Mouse (Mus musculus) midbrain, embryonic 16.5 days (tissue): ENCODE results near the gene Hk3. TPM values are rescaled to one million over a fixed set of nuclear protein-coding genes. Genes with fewer than 3 reads are reported as not detected.

ENCODE experiments used
- ATAC-seq: fragments of 200-750 bp; cut with Nextera tagmentation; 2 replicates; pipeline ENCODE4 v1.8.0; 2017; ENCODE audit warnings: moderate TSS enrichment
- H3K27ac ChIP-seq: fragments of 300-500 bp; sonication (generic); 2 replicates; pipeline ENCODE4 v1.5.1; 2014; ENCODE audit warnings: mild to moderate bottlenecking, low read length, mixed read lengths
- H3K27me3 ChIP-seq: fragments of 300-500 bp; sonication (generic); 2 replicates; pipeline ENCODE4 v1.6.1; 2014; ENCODE audit warnings: low read depth, low read length, mixed read lengths; ENCODE audit not compliant: control insufficient read depth, insufficient read depth
- H3K36me3 ChIP-seq: fragments of 300-500 bp; sonication (generic); 2 replicates; pipeline ENCODE4 v1.6.1; 2014; ENCODE audit warnings: mild to moderate bottlenecking, low read length, moderate library complexity, mixed read lengths; ENCODE audit not compliant: control insufficient read depth, insufficient read depth
- H3K4me1 ChIP-seq: fragments of 300-500 bp; sonication (generic); 2 replicates; pipeline ENCODE4 v1.6.1; 2014; ENCODE audit warnings: mild to moderate bottlenecking, low read length, mixed read lengths; ENCODE audit not compliant: control insufficient read depth, insufficient read depth
- H3K4me2 ChIP-seq: fragments of 300-500 bp; sonication (generic); 2 replicates; pipeline ENCODE4 v1.6.1; 2014; ENCODE audit warnings: mild to moderate bottlenecking, low read length, mixed read lengths
- H3K4me3 ChIP-seq: fragments of 300-500 bp; sonication (generic); 2 replicates; pipeline ENCODE4 v1.5.1; 2014; ENCODE audit warnings: low read depth, mild to moderate bottlenecking, low read length, moderate library complexity, mixed read lengths
- H3K9ac ChIP-seq: fragments of 300-500 bp; sonication (generic); 2 replicates; pipeline ENCODE4 v1.6.1; 2014; ENCODE audit warnings: low read depth, low read length, mixed read lengths
- H3K9me3 ChIP-seq: fragments of 300-500 bp; sonication (generic); replicated peaks from 2 replicates; pipeline ENCODE4 v1.6.1; 2014; ENCODE audit warnings: mild to moderate bottlenecking, low read length, mixed read lengths; ENCODE audit not compliant: control insufficient read depth, poor library complexity, severe bottlenecking
- WGBS: fragments of 180-500 bp; shearing (Covaris S2); extraction: QIAGEN DNeasy Blood & Tissue Kit; methylation state at CpG from one replicate; pipeline ENCODE4 v1.1.7; 2014; 5-methylcytosine and 5-hydroxymethylcytosine counted together
- polyA plus RNA-seq: library from polyadenylated mRNA; unstranded; fragments of >200 nt; fragmentation: Nextera tagmentation; extraction: Ambion mirVana; gene quantifications from 2 replicates; pipeline ENCODE4 v1.2.1, GENCODE M21; 2015

Gene Hk3
- 0.57 and 0.77 TPM in 2 replicates for polyA plus RNA-seq

- no peak within 1 kb of the TSS for H3K27ac ChIP-seq
- H3K4me3 ChIP-seq: no peak within 1 kb of the TSS
- peaks cover 3% of the 10 kb centered on the region for H3K36me3 ChIP-seq
- no peak for ATAC-seq
- H3K27me3 ChIP-seq: no peaks in the 10 kb centered on the region
- no peak within 1 kb of the TSS for H3K9ac ChIP-seq
- no peaks in the 10 kb centered on the region for H3K4me1 ChIP-seq
- 92% methylated on average over 13 of the region's 13 CpGs for WGBS
- no peak within 1 kb of the TSS for H3K4me2 ChIP-seq
- H3K9me3 ChIP-seq: no peaks in the 10 kb centered on the region
Measured at GRCm38 (mm10) chr13:55021194-55021779, at the start of gene Hk3. Hk3 (minus strand) TSS chr13:55021385.

GRCm38 (mm10) chr13:55069719-55070118 lies 48.5 kb upstream of the Hk3 start:
- Histone ChIP-seq H3K4me2 (no peak overlapping the region), H3K27ac (no peak overlapping the region), H3K4me3 (no peak overlapping the region), H3K9me3 (no peaks in the 10 kb centered on the region), H3K36me3 (no peaks in the 10 kb centered on the region), H3K9ac (no peak overlapping the region), H3K4me1 (no peaks in the 10 kb centered on the region), H3K27me3 (no peaks in the 10 kb centered on the region)
- 79% methylated on average over 7 of the region's 7 CpGs for WGBS
- ATAC-seq: no peak

- ATAC-seq: no peak
- Histone ChIP-seq H3K36me3 (no peaks in the 10 kb centered on the region), H3K9me3 (no peaks in the 10 kb centered on the region), H3K4me3 (no peak overlapping the region), H3K27me3 (no peaks in the 10 kb centered on the region), H3K27ac (no peak overlapping the region), H3K4me1 (no peaks in the 10 kb centered on the region), H3K9ac (no peak overlapping the region), H3K4me2 (no peak overlapping the region)
- 84% methylated on average over 2 of the region's 2 CpGs for WGBS
Measured at GRCm38 (mm10) chr13:55063276-55063675, 42.1 kb upstream of the Hk3 start.

- no peak overlapping the region for H3K4me3 ChIP-seq
- no peaks in the 10 kb centered on the region for H3K27me3 ChIP-seq
- no peak overlapping the region for H3K4me2 ChIP-seq
- H3K9me3 ChIP-seq: no peaks in the 10 kb centered on the region
- 99% methylated on average over 2 of the region's 2 CpGs for WGBS
- H3K27ac ChIP-seq: no peak overlapping the region
- 0 out of 2 replicates have a peak, but pooled peaks cover 4% of the 10 kb centered on the region for H3K36me3 ChIP-seq
- ATAC-seq: no peak
- no peak overlapping the region for H3K9ac ChIP-seq
- no peaks in the 10 kb centered on the region for H3K4me1 ChIP-seq
Measured at GRCm38 (mm10) chr13:55058042-55058441, 36.9 kb upstream of the Hk3 start.

GRCm38 (mm10) chr13:55047706-55048105 lies 26.5 kb upstream of the Hk3 start:
- Histone ChIP-seq H3K4me1 (no peaks in the 10 kb centered on the region), H3K4me2 (no peak overlapping the region), H3K36me3 (no peaks in the 10 kb centered on the region), H3K9me3 (no peaks in the 10 kb centered on the region), H3K27ac (no peak overlapping the region), H3K27me3 (no peaks in the 10 kb centered on the region), H3K9ac (no peak overlapping the region), H3K4me3 (no peak overlapping the region)
- WGBS: 53% methylated on average over 3 of the region's 3 CpGs
- no peak for ATAC-seq

- H3K36me3 ChIP-seq: no peaks in the 10 kb centered on the region
- H3K9ac ChIP-seq: no peak overlapping the region
- H3K27me3 ChIP-seq: no peaks in the 10 kb centered on the region
- H3K9me3 ChIP-seq: no peaks in the 10 kb centered on the region
- no peak for ATAC-seq
- no peak overlapping the region for H3K4me3 ChIP-seq
- 95% methylated on average over 2 of the region's 2 CpGs for WGBS
- H3K4me2 ChIP-seq: no peak overlapping the region
- H3K27ac ChIP-seq: no peak overlapping the region
- H3K4me1 ChIP-seq: no peaks in the 10 kb centered on the region
Measured at GRCm38 (mm10) chr13:55040016-55040415, 18.8 kb upstream of the Hk3 start.

GRCm38 (mm10) chr13:55024215-55024614 lies 3.0 kb upstream of the Hk3 start:
- no peak for ATAC-seq
- Histone ChIP-seq H3K4me1 (no peaks in the 10 kb centered on the region), H3K4me3 (no peak overlapping the region), H3K9me3 (no peaks in the 10 kb centered on the region), H3K36me3 (peaks cover 7% of the 10 kb centered on the region), H3K9ac (no peak overlapping the region), H3K27ac (no peak overlapping the region), H3K4me2 (no peak overlapping the region), H3K27me3 (no peaks in the 10 kb centered on the region)
- 89% methylated on average over 2 of the region's 2 CpGs for WGBS

GRCm38 (mm10) chr13:55022715-55023114 lies 1.5 kb upstream of the Hk3 start:
- Histone ChIP-seq H3K9me3 (no peaks in the 10 kb centered on the region), H3K4me2 (no peak overlapping the region), H3K4me1 (no peaks in the 10 kb centered on the region), H3K4me3 (no peak overlapping the region), H3K36me3 (peaks cover 4% of the 10 kb centered on the region), H3K27ac (no peak overlapping the region), H3K27me3 (no peaks in the 10 kb centered on the region), H3K9ac (no peak overlapping the region)
- 83% methylated on average over 9 of the region's 9 CpGs for WGBS
- ATAC-seq: no peak

- WGBS: 46% methylated on average over 4 of the region's 4 CpGs
- no peak for ATAC-seq
- Histone ChIP-seq H3K4me2 (no peak overlapping the region), H3K9ac (no peak overlapping the region), H3K27ac (no peak overlapping the region), H3K4me3 (no peak overlapping the region), H3K4me1 (no peaks in the 10 kb centered on the region), H3K9me3 (no peaks in the 10 kb centered on the region), H3K36me3 (peaks cover 4% of the 10 kb centered on the region), H3K27me3 (no peaks in the 10 kb centered on the region)
Measured at GRCm38 (mm10) chr13:55022256-55022655, 1.1 kb upstream of the Hk3 start.
